Mouse (Mus musculus): ENCODE measurements around the gene R3hdm4. TPM values are rescaled to one million over a fixed set of nuclear protein-coding genes. Genes with fewer than 3 reads are reported as not detected.

The R3hdm4 gene
- total and polyA plus RNA-seq, 2 experiments, result 12.4 to 80.0 TPM

GRCm38 (mm10) chr10:79884446-79884845 lies 36.6 kb downstream of the R3hdm4 start:
- WGBS, result 21% methylated on average over 4 of the region's 4 CpGs
- H3K79me2 ChIP-seq (ENCODE audit: control insufficient read depth, insufficient read depth, low read length), result no peaks in the 10 kb centered on the region
- peak overlapping the region; percentile 36 for H3K27ac ChIP-seq (replicated peaks; ENCODE audit: insufficient read depth, low read depth, low read length)
- H3K36me3 ChIP-seq (ENCODE audit: control insufficient read depth, insufficient read depth, low read length), result no peaks in the 10 kb centered on the region
- peak; percentile 89 for DNase-seq (ENCODE audit: extremely low read depth, low read depth, low spot score)
- H3K4me1 ChIP-seq (ENCODE audit: control insufficient read depth, insufficient read depth, low read length), result peaks cover 22% of the 10 kb centered on the region
- no peak overlapping the region for H3K4me3 ChIP-seq (ENCODE audit: insufficient read depth, low read depth, low read length)
- no peak for TF ChIP-seq POLR2A (IDR thresholded peaks at IDR 0.05; ENCODE audit: extremely low read depth, insufficient read depth, low read length)
- no peak for TF ChIP-seq CTCF (IDR thresholded peaks at IDR 0.05; ENCODE audit: low read depth, low read length)
- no peaks in the 10 kb centered on the region for H3K27me3 ChIP-seq (ENCODE audit: control insufficient read depth, insufficient read depth, low read length)
- H3K9ac ChIP-seq (ENCODE audit: low read depth, low read length), result no peak overlapping the region

GRCm38 (mm10) chr10:79883297-79884084 lies 37.5 kb downstream of the R3hdm4 start:
- peaks cover 20% of the 10 kb centered on the region for H3K4me1 ChIP-seq (ENCODE audit: control insufficient read depth, insufficient read depth, low read length)
- 23% methylated on average over 22 of the region's 22 CpGs for WGBS
- peak; percentile 71 for DNase-seq (ENCODE audit: extremely low read depth, low read depth, low spot score)
- H3K27me3 ChIP-seq (ENCODE audit: control insufficient read depth, insufficient read depth, low read length), result no peaks in the 10 kb centered on the region
- no peak overlapping the region for H3K4me3 ChIP-seq (ENCODE audit: insufficient read depth, low read depth, low read length)
- H3K27ac ChIP-seq (replicated peaks; ENCODE audit: insufficient read depth, low read depth, low read length), result peak overlapping the region; percentile 36
- TF ChIP-seq POLR2A (IDR thresholded peaks at IDR 0.05; ENCODE audit: extremely low read depth, insufficient read depth, low read length) (no peak), CTCF (IDR thresholded peaks at IDR 0.05; ENCODE audit: low read depth, low read length) (peak; percentile 85)
- H3K79me2 ChIP-seq (ENCODE audit: control insufficient read depth, insufficient read depth, low read length), result no peaks in the 10 kb centered on the region
- H3K36me3 ChIP-seq (ENCODE audit: control insufficient read depth, insufficient read depth, low read length), result no peaks in the 10 kb centered on the region
- H3K9ac ChIP-seq (ENCODE audit: low read depth, low read length), result no peak overlapping the region

GRCm38 (mm10) chr10:79881981-79882380 lies 39.0 kb downstream of the R3hdm4 start:
- peaks cover 22% of the 10 kb centered on the region for H3K4me1 ChIP-seq (ENCODE audit: control insufficient read depth, insufficient read depth, low read length)
- no peak overlapping the region for H3K27ac ChIP-seq (replicated peaks; ENCODE audit: insufficient read depth, low read depth, low read length)
- DNase-seq (ENCODE audit: extremely low read depth, low read depth, low spot score), result no peak
- no peak overlapping the region for H3K4me3 ChIP-seq (ENCODE audit: insufficient read depth, low read depth, low read length)
- TF ChIP-seq CTCF (IDR thresholded peaks at IDR 0.05; ENCODE audit: low read depth, low read length) (no peak), POLR2A (IDR thresholded peaks at IDR 0.05; ENCODE audit: extremely low read depth, insufficient read depth, low read length) (no peak)
- WGBS, result 45% methylated on average over 22 of the region's 22 CpGs
- H3K79me2 ChIP-seq (ENCODE audit: control insufficient read depth, insufficient read depth, low read length), result no peaks in the 10 kb centered on the region
- H3K9ac ChIP-seq (ENCODE audit: low read depth, low read length), result no peak overlapping the region; the same call in 1 of the 2 replicates
- no peaks in the 10 kb centered on the region for H3K36me3 ChIP-seq (ENCODE audit: control insufficient read depth, insufficient read depth, low read length)
- no peaks in the 10 kb centered on the region for H3K27me3 ChIP-seq (ENCODE audit: control insufficient read depth, insufficient read depth, low read length)

GRCm38 (mm10) chr10:79880721-79881120 lies 40.3 kb downstream of the R3hdm4 start:
- no peaks in the 10 kb centered on the region for H3K36me3 ChIP-seq (ENCODE audit: control insufficient read depth, insufficient read depth, low read length)
- no peak for TF ChIP-seq CTCF (IDR thresholded peaks at IDR 0.05; ENCODE audit: low read depth, low read length)
- no peak for TF ChIP-seq POLR2A (IDR thresholded peaks at IDR 0.05; ENCODE audit: extremely low read depth, insufficient read depth, low read length)
- peaks cover 17% of the 10 kb centered on the region for H3K4me1 ChIP-seq (ENCODE audit: control insufficient read depth, insufficient read depth, low read length)
- no peak overlapping the region for H3K27ac ChIP-seq (replicated peaks; ENCODE audit: insufficient read depth, low read depth, low read length)
- peak; percentile 55 for DNase-seq (ENCODE audit: extremely low read depth, low read depth, low spot score)
- 15% methylated on average over 9 of the region's 9 CpGs for WGBS
- H3K27me3 ChIP-seq (ENCODE audit: control insufficient read depth, insufficient read depth, low read length), result no peaks in the 10 kb centered on the region
- H3K4me3 ChIP-seq (ENCODE audit: insufficient read depth, low read depth, low read length), result no peak overlapping the region
- H3K9ac ChIP-seq (ENCODE audit: low read depth, low read length), result no peak overlapping the region
- no peaks in the 10 kb centered on the region for H3K79me2 ChIP-seq (ENCODE audit: control insufficient read depth, insufficient read depth, low read length)

GRCm38 (mm10) chr10:79879527-79879926 lies 41.5 kb downstream of the R3hdm4 start:
- no peak overlapping the region for H3K27ac ChIP-seq (replicated peaks; ENCODE audit: insufficient read depth, low read depth, low read length)
- no peaks in the 10 kb centered on the region for H3K36me3 ChIP-seq (ENCODE audit: control insufficient read depth, insufficient read depth, low read length)
- no peak overlapping the region for H3K4me3 ChIP-seq (ENCODE audit: insufficient read depth, low read depth, low read length)
- H3K27me3 ChIP-seq (ENCODE audit: control insufficient read depth, insufficient read depth, low read length), result peaks cover 2% of the 10 kb centered on the region; the same call in 1 of the 2 replicates
- WGBS, result 41% methylated on average over 3 of the region's 3 CpGs
- no peak for DNase-seq (ENCODE audit: extremely low read depth, low read depth, low spot score)
- no peaks in the 10 kb centered on the region for H3K79me2 ChIP-seq (ENCODE audit: control insufficient read depth, insufficient read depth, low read length)
- TF ChIP-seq POLR2A (IDR thresholded peaks at IDR 0.05; ENCODE audit: extremely low read depth, insufficient read depth, low read length), result no peak
- TF ChIP-seq CTCF (IDR thresholded peaks at IDR 0.05; ENCODE audit: low read depth, low read length), result no peak
- no peak overlapping the region for H3K9ac ChIP-seq (ENCODE audit: low read depth, low read length)
- H3K4me1 ChIP-seq (ENCODE audit: control insufficient read depth, insufficient read depth, low read length), result peaks cover 11% of the 10 kb centered on the region

GRCm38 (mm10) chr10:79877757-79878156 lies 43.3 kb downstream of the R3hdm4 start:
- Histone ChIP-seq H3K27ac (replicated peaks; ENCODE audit: insufficient read depth, low read depth, low read length) (peak overlapping the region; percentile 49), H3K4me1 (ENCODE audit: control insufficient read depth, insufficient read depth, low read length) (peaks cover 6% of the 10 kb centered on the region), H3K4me3 (ENCODE audit: insufficient read depth, low read depth, low read length) (no peak overlapping the region), H3K36me3 (ENCODE audit: control insufficient read depth, insufficient read depth, low read length) (no peaks in the 10 kb centered on the region), H3K9ac (ENCODE audit: low read depth, low read length) (no peak overlapping the region), H3K79me2 (ENCODE audit: control insufficient read depth, insufficient read depth, low read length) (no peaks in the 10 kb centered on the region), H3K27me3 (ENCODE audit: control insufficient read depth, insufficient read depth, low read length) (peaks cover 4% of the 10 kb centered on the region; the same call in 1 of the 2 replicates)
- TF ChIP-seq CTCF (IDR thresholded peaks at IDR 0.05; ENCODE audit: low read depth, low read length) (no peak), POLR2A (IDR thresholded peaks at IDR 0.05; ENCODE audit: extremely low read depth, insufficient read depth, low read length) (no peak)
- 15% methylated on average over 12 of the region's 12 CpGs for WGBS
- DNase-seq (ENCODE audit: extremely low read depth, low read depth, low spot score), result peak; percentile 62

Data from liver, adult 2 months (tissue).